Comparison of ENCODE assay signal across 9 mouse cellular contexts in genomic region chr2:146310291-146310690, GRCm38 (mm10).
DNase-seq lines count a peak whose midpoint lies in the region; ATAC-seq and TF ChIP-seq lines count a peak whose summit lies in the region.
"Had no signal": no experiment of that assay in that cellular context is flagged by ENCODE, and none has a peak within 500 bp of the region (broad histone marks: within the 10 kb centered on the region; RNA-seq: fewer than 3 reads in every experiment).

No protein-coding gene starts in this region.

- no peak overlapping the region for H3K4me2 ChIP-seq in neural tube, embryonic 15.5 days
- no peak overlapping the region for H3K4me2 ChIP-seq in hindbrain, postnatal 0 days (ENCODE audit: low read depth, low read length)
- H3K4me2 ChIP-seq: limb, embryonic 13.5 days had no signal

- intact Hi-C loops in heart, postnatal 10 days (cut with DNase I): no loop called here

- no peak for DNase-seq in neural tube, embryonic 10.5 days (ENCODE audit: extremely low spot score, low spot score)
- DNase-seq in cerebellum, adult 2 months: peak; percentile 74 to 89
- peak; percentile 74 for DNase-seq in hindbrain, postnatal 0 days (ENCODE audit: low spot score)
- DNase-seq in heart, postnatal 10 days: no peak
- no peak for DNase-seq in testis, postnatal 10 days (ENCODE audit: low spot score)
- DNase-seq in left cerebral cortex, adult 8-10 months (ENCODE audit: low spot score in 2 of 2): no peak

- WGBS in neural tube, embryonic 15.5 days: 40% methylated on average over 6 of the region's 6 CpGs
- 4% methylated on average over 6 of the region's 6 CpGs for WGBS in cerebellum, adult 2 months
- WGBS in hindbrain, postnatal 0 days: 45% methylated on average over 6 of the region's 6 CpGs

- H3K36me3 ChIP-seq in neural tube, embryonic 15.5 days: no peaks in the 10 kb centered on the region
- no peaks in the 10 kb centered on the region for H3K36me3 ChIP-seq in hindbrain, postnatal 0 days (ENCODE audit: insufficient read depth, low read length)
- H3K36me3 ChIP-seq: limb, embryonic 13.5 days had no signal

- TF ChIP-seq CTCF in cerebellum, adult 2 months (IDR thresholded peaks at IDR 0.05; ENCODE audit: borderline replicate concordance, insufficient read depth, low read depth, low read length): peak; percentile 41; the same call in 1 of the 2 replicates
- peak; percentile 38 for TF ChIP-seq CTCF in hindbrain, postnatal 0 days (IDR thresholded peaks at IDR 0.05; ENCODE audit: low read depth)

- no peaks in the 10 kb centered on the region for H3K4me1 ChIP-seq in neural tube, embryonic 15.5 days
- peaks cover 10% of the 10 kb centered on the region; the same call in 1 of the 2 replicates for H3K4me1 ChIP-seq in cerebellum, adult 2 months (ENCODE audit: control insufficient read depth, insufficient read depth, low read length)
- peaks cover 4% of the 10 kb centered on the region; the same call in 1 of the 2 replicates for H3K4me1 ChIP-seq in hindbrain, postnatal 0 days (ENCODE audit: insufficient read depth, low read length)
- H3K4me1 ChIP-seq: limb, embryonic 13.5 days had no signal

- TF ChIP-seq POLR2A in cerebellum, adult 2 months (IDR thresholded peaks at IDR 0.05; ENCODE audit: borderline replicate concordance, insufficient read depth, low read length): no peak

- no peak overlapping the region for H3K9ac ChIP-seq in neural tube, embryonic 15.5 days (replicated peaks)
- no peak overlapping the region for H3K9ac ChIP-seq in hindbrain, postnatal 0 days (replicated peaks; ENCODE audit: low read length)
- H3K9ac ChIP-seq: limb, embryonic 13.5 days had no signal

- H3K4me3 ChIP-seq in neural tube, embryonic 15.5 days (replicated peaks): no peak overlapping the region
- no peak overlapping the region for H3K4me3 ChIP-seq in cerebellum, adult 2 months (replicated peaks; ENCODE audit: insufficient read depth, low read depth, low read length)
- H3K4me3 ChIP-seq in hindbrain, postnatal 0 days (ENCODE audit: low read length): no peak overlapping the region
- H3K4me3 ChIP-seq: limb, embryonic 13.5 days had no signal

- no peaks in the 10 kb centered on the region for H3K9me3 ChIP-seq in neural tube, embryonic 15.5 days (replicated peaks)
- H3K9me3 ChIP-seq in hindbrain, postnatal 0 days (ENCODE audit: low read length): no peaks in the 10 kb centered on the region
- H3K9me3 ChIP-seq: limb, embryonic 13.5 days had no signal

- ATAC-seq in neural tube, embryonic 15.5 days (ENCODE audit: low FRiP score): peak; percentile 65; the same call in 1 of the 2 replicates
- ATAC-seq in hindbrain, postnatal 0 days: peak; percentile 85
- peak; percentile 80 for ATAC-seq in megakaryocyte progenitor cell, adult 5-6 weeks (replicated peaks; ENCODE audit: poor library complexity)

- no peaks in the 10 kb centered on the region for H3K27me3 ChIP-seq in neural tube, embryonic 15.5 days (replicated peaks)
- H3K27me3 ChIP-seq in cerebellum, adult 2 months (ENCODE audit: control insufficient read depth, insufficient read depth, low read length): no peaks in the 10 kb centered on the region
- H3K27me3 ChIP-seq in hindbrain, postnatal 0 days (ENCODE audit: insufficient read depth, low read length): no peaks in the 10 kb centered on the region
- H3K27me3 ChIP-seq: limb, embryonic 13.5 days had no signal

- no peak overlapping the region for H3K27ac ChIP-seq in neural tube, embryonic 15.5 days (replicated peaks)
- no peak overlapping the region for H3K27ac ChIP-seq in cerebellum, adult 2 months (ENCODE audit: insufficient read depth, low read length)
- no peak overlapping the region; the same call in 1 of the 2 replicates for H3K27ac ChIP-seq in hindbrain, postnatal 0 days
- H3K27ac ChIP-seq: limb, embryonic 13.5 days had no signal

Comparison
In these comparisons a context has a peak if more than half of its experiments do, and no peak if none do; other contexts are left out.
1. DNase-seq: peak in cerebellum, adult 2 months (2 of 2) and hindbrain, postnatal 0 days (single experiment); none in neural tube, embryonic 10.5 days (single experiment), heart, postnatal 10 days (0 of 2), testis, postnatal 10 days (single experiment) and left cerebral cortex, adult 8-10 months (0 of 2).
2. Peak in every context shown above with its lines, with median percentiles within 50 percentile points of each other: ATAC-seq.